Comparison of ENCODE assay signal across 17 mouse cellular contexts in the genomic region with DNA sequence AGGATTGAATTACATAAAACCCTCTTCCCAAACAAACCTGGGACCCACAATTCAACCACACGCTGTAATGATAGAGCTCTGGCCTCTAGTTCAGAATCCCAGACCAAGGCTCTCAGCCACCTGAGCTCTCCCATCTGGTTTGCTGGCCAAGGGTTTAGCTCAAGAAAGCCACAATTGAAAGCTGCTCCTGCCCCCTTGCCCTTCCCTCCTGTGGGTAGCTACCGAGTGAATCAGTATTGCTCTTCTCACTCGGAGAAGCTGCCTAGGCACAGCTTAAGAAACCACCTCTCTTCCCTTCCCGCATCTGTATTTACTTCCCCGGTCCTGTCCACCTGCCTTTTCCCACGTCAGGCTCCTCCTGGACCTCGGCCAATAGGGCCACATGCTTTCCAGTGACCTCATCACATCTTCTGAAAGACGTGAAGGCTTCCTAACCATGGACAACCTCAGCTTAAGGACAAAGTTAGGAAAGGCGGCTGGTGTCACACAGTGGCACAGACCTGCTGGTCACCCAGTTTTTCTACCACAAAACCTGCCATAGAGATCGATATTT. TPM values are rescaled to one million over a fixed set of nuclear protein-coding genes. Genes with fewer than 3 reads are reported as not detected.
A peak's percentile ranks its signal among the peaks of the same experiment; 100 is the strongest.
DNase-seq lines count a peak whose midpoint lies in the region; ATAC-seq and TF ChIP-seq lines count a peak whose summit lies in the region.
"Had no signal": no experiment of that assay in that cellular context is flagged by ENCODE, and none has a peak within 500 bp of the region (broad histone marks: within the 10 kb centered on the region; RNA-seq: fewer than 3 reads in every experiment).

No protein-coding gene starts in this region.

- H3K27me3 ChIP-seq in cerebellum, adult 2 months (ENCODE audit: control insufficient read depth, insufficient read depth, low read length): no peaks in the 10 kb centered on the region
- H3K27me3 ChIP-seq in intestine, embryonic 15.5 days (replicated peaks): no peaks in the 10 kb centered on the region
- H3K27me3 ChIP-seq in intestine, postnatal 0 days (replicated peaks; ENCODE audit: control insufficient read depth, insufficient read depth, low read length): no peaks in the 10 kb centered on the region
- no peaks in the 10 kb centered on the region for H3K27me3 ChIP-seq in stomach, embryonic 16.5 days (ENCODE audit: control insufficient read depth, insufficient read depth, low read length)
- H3K27me3 ChIP-seq in hindbrain, embryonic 13.5 days: no peaks in the 10 kb centered on the region
- H3K27me3 ChIP-seq: limb, embryonic 15.5 days; neural tube, embryonic 13.5 days; Patski had no signal

- H3K4me3 ChIP-seq in cerebellum, adult 2 months (replicated peaks; ENCODE audit: insufficient read depth, low read depth, low read length): no peak overlapping the region
- no peak overlapping the region for H3K4me3 ChIP-seq in intestine, embryonic 15.5 days (replicated peaks)
- H3K4me3 ChIP-seq in intestine, postnatal 0 days (ENCODE audit: low read depth, low read length): no peak overlapping the region
- no peak overlapping the region for H3K4me3 ChIP-seq in stomach, embryonic 16.5 days (replicated peaks; ENCODE audit: low read length)
- H3K4me3 ChIP-seq in hindbrain, embryonic 13.5 days: no peak overlapping the region
- H3K4me3 ChIP-seq: limb, embryonic 15.5 days; neural tube, embryonic 13.5 days had no signal

- peak; percentile 48 to 53 for DNase-seq in cerebellum, adult 2 months
- no peak for DNase-seq in cerebellum, adult 11-12 months
- DNase-seq in cerebellum, adult 9-11 months: peak; percentile 49
- DNase-seq: adrenal gland, postnatal 36 days; heart, adult 11 months; heart, postnatal 36 days; thymus, postnatal 4 days had no signal

- peak; percentile 32; the same call in 1 of the 2 replicates for ATAC-seq in intestine, embryonic 15.5 days
- ATAC-seq in intestine, postnatal 0 days: no peak
- ATAC-seq in stomach, embryonic 16.5 days (ENCODE audit: insufficient read depth, low FRiP score): no peak
- no peak for ATAC-seq in hindbrain, embryonic 13.5 days (ENCODE audit: low FRiP score)
- ATAC-seq: activated CD4-positive, CD25-positive, alpha-beta regulatory T cell, adult 4 months; forebrain, embryonic 14.5 days; hindbrain, embryonic 16.5 days; Patski had no signal

- peak overlapping the region; percentile 16; the same call in 1 of the 2 replicates for H3K27ac ChIP-seq in cerebellum, adult 2 months (ENCODE audit: insufficient read depth, low read length)
- H3K27ac ChIP-seq in intestine, embryonic 15.5 days: no peak overlapping the region
- no peak overlapping the region for H3K27ac ChIP-seq in intestine, postnatal 0 days (ENCODE audit: low read depth, low read length)
- H3K27ac ChIP-seq in stomach, embryonic 16.5 days (ENCODE audit: low read length): peak overlapping the region; percentile 81
- no peak overlapping the region for H3K27ac ChIP-seq in hindbrain, embryonic 13.5 days
- H3K27ac ChIP-seq: neural tube, embryonic 13.5 days had no signal

- H3K36me3 ChIP-seq in intestine, embryonic 15.5 days: no peaks in the 10 kb centered on the region
- H3K36me3 ChIP-seq in intestine, postnatal 0 days (ENCODE audit: control insufficient read depth, insufficient read depth): no peaks in the 10 kb centered on the region
- H3K36me3 ChIP-seq in stomach, embryonic 16.5 days (ENCODE audit: control insufficient read depth, insufficient read depth, low read length): no peaks in the 10 kb centered on the region
- no peaks in the 10 kb centered on the region for H3K36me3 ChIP-seq in hindbrain, embryonic 13.5 days
- H3K36me3 ChIP-seq: limb, embryonic 15.5 days; neural tube, embryonic 13.5 days had no signal

- H3K4me1 ChIP-seq in cerebellum, adult 2 months (ENCODE audit: control insufficient read depth, insufficient read depth, low read length): peaks cover 37% of the 10 kb centered on the region
- H3K4me1 ChIP-seq in intestine, embryonic 15.5 days (replicated peaks): 0 out of 2 replicates have a peak, but pooled peaks cover 6% of the 10 kb centered on the region
- no peaks in the 10 kb centered on the region for H3K4me1 ChIP-seq in intestine, postnatal 0 days (replicated peaks; ENCODE audit: control insufficient read depth, insufficient read depth, low read length)
- H3K4me1 ChIP-seq in stomach, embryonic 16.5 days (ENCODE audit: control insufficient read depth, insufficient read depth, low read length): peaks cover 24% of the 10 kb centered on the region
- peaks cover 29% of the 10 kb centered on the region for H3K4me1 ChIP-seq in hindbrain, embryonic 13.5 days (replicated peaks)

- 18% methylated on average over 10 of the region's 10 CpGs for WGBS in cerebellum, adult 2 months
- WGBS in intestine, embryonic 15.5 days: 64% methylated on average over 10 of the region's 10 CpGs
- 64% methylated on average over 10 of the region's 10 CpGs for WGBS in intestine, postnatal 0 days
- 48% methylated on average over 10 of the region's 10 CpGs for WGBS in stomach, embryonic 16.5 days
- 80% methylated on average over 10 of the region's 10 CpGs for whole genome bisulfite sequencing in hindbrain, embryonic 13.5 days

- no peaks in the 10 kb centered on the region for H3K9me3 ChIP-seq in intestine, embryonic 15.5 days
- H3K9me3 ChIP-seq in intestine, postnatal 0 days (ENCODE audit: control insufficient read depth): no peaks in the 10 kb centered on the region
- no peaks in the 10 kb centered on the region for H3K9me3 ChIP-seq in stomach, embryonic 16.5 days (replicated peaks; ENCODE audit: control insufficient read depth, low read length)
- H3K9me3 ChIP-seq in hindbrain, embryonic 13.5 days: no peaks in the 10 kb centered on the region
- H3K9me3 ChIP-seq: limb, embryonic 15.5 days; neural tube, embryonic 13.5 days had no signal

- TF ChIP-seq POLR2A in cerebellum, adult 2 months (IDR thresholded peaks at IDR 0.05; ENCODE audit: borderline replicate concordance, insufficient read depth, low read length): no peak

- H3K4me2 ChIP-seq in intestine, embryonic 15.5 days (replicated peaks): no peak overlapping the region
- no peak overlapping the region for H3K4me2 ChIP-seq in intestine, postnatal 0 days (replicated peaks; ENCODE audit: low read depth)
- H3K4me2 ChIP-seq in stomach, embryonic 16.5 days (ENCODE audit: low read depth, low read length): no peak overlapping the region
- H3K4me2 ChIP-seq in hindbrain, embryonic 13.5 days: no peak overlapping the region
- H3K4me2 ChIP-seq: limb, embryonic 15.5 days; neural tube, embryonic 13.5 days had no signal

- no peak overlapping the region for H3K9ac ChIP-seq in intestine, embryonic 15.5 days
- no peak overlapping the region for H3K9ac ChIP-seq in intestine, postnatal 0 days (ENCODE audit: low read depth, low read length)
- peak overlapping the region; percentile 44; the same call in 1 of the 2 replicates for H3K9ac ChIP-seq in stomach, embryonic 16.5 days (ENCODE audit: low read length)
- no peak overlapping the region for H3K9ac ChIP-seq in hindbrain, embryonic 13.5 days
- H3K9ac ChIP-seq: limb, embryonic 15.5 days; neural tube, embryonic 13.5 days had no signal

- TF ChIP-seq CTCF in cerebellum, adult 2 months (IDR thresholded peaks at IDR 0.05; ENCODE audit: borderline replicate concordance, insufficient read depth, low read depth, low read length): no peak
- no peak for TF ChIP-seq CTCF in intestine, postnatal 0 days (IDR thresholded peaks at IDR 0.05; ENCODE audit: low read depth)

RNA-seq across cellular contexts. Expression of gene Uck2, which starts 22.6 kb away (rescaled TPM):
- polyA plus RNA-seq in cerebellum, adult 2 months (2012; rRNA removed): 20.7 and 24.3 TPM in 2 replicates
- 49.5 and 52.3 TPM in 2 replicates for polyA plus RNA-seq in intestine, embryonic 15.5 days (2015; fragmentation: Nextera tagmentation; extraction: Ambion mirVana)
- polyA plus RNA-seq in intestine, postnatal 0 days (2015; fragmentation: Nextera tagmentation; extraction: Ambion mirVana): 10.1 and 10.8 TPM in 2 replicates
- 65.4 and 70.9 TPM in 2 replicates for polyA plus RNA-seq in stomach, embryonic 16.5 days (2015; fragmentation: Nextera tagmentation; extraction: Ambion mirVana)
- polyA plus RNA-seq in hindbrain, embryonic 13.5 days (2015; fragmentation: Nextera tagmentation; extraction: Ambion mirVana): 58.4 and 63.4 TPM in 2 replicates

RNA-seq across cellular contexts. Expression of gene Tmco1, which starts 45.6 kb away (rescaled TPM):
- 71.7 and 74.9 TPM in 2 replicates for polyA plus RNA-seq in cerebellum, adult 2 months (2012; rRNA removed)
- 101 and 109 TPM in 2 replicates for polyA plus RNA-seq in intestine, embryonic 15.5 days (2015; fragmentation: Nextera tagmentation; extraction: Ambion mirVana)
- polyA plus RNA-seq in intestine, postnatal 0 days (2015; fragmentation: Nextera tagmentation; extraction: Ambion mirVana): 82.6 and 95.3 TPM in 2 replicates
- polyA plus RNA-seq in stomach, embryonic 16.5 days (2015; fragmentation: Nextera tagmentation; extraction: Ambion mirVana): 112 TPM in 2 replicates
- polyA plus RNA-seq in hindbrain, embryonic 13.5 days (2015; fragmentation: Nextera tagmentation; extraction: Ambion mirVana): 72.5 and 73.5 TPM in 2 replicates

Comparison
In these comparisons a context has a peak if more than half of its experiments do, and no peak if none do; other contexts are left out.
1. H3K27ac ChIP-seq: peak in cerebellum, adult 2 months (single experiment) and stomach, embryonic 16.5 days (single experiment); none in intestine, embryonic 15.5 days (single experiment), intestine, postnatal 0 days (single experiment) and hindbrain, embryonic 13.5 days (single experiment).